Mouse (Mus musculus) heart, embryonic 10.5 days (tissue): ENCODE results near the gene Map7d2. TPM values are rescaled to one million over a fixed set of nuclear protein-coding genes. Genes with fewer than 3 reads are reported as not detected.
"Not testable (repeated sequence)": the region's sequence is repeated elsewhere in the genome, so short reads cannot be mapped to it uniquely, and the experiment has no call there.

Source experiments
- DNase-seq: peaks from one replicate; pipeline ENCODE4 v3.0.0-alpha.2; 2017; ENCODE audit warnings: low spot score
- H3K27ac ChIP-seq: fragments of 300-500 bp; sonication (generic); 2 replicates; pipeline ENCODE4 v1.5.1; 2016; ENCODE audit warnings: mild to moderate bottlenecking
- H3K27me3 ChIP-seq: fragments of 300-500 bp; sonication (generic); 2 replicates; pipeline ENCODE4 v1.6.1; 2016; ENCODE audit warnings: mild to moderate bottlenecking; ENCODE audit not compliant: poor library complexity, insufficient read depth, severe bottlenecking
- H3K36me3 ChIP-seq: fragments of 300-500 bp; sonication (generic); 2 replicates; pipeline ENCODE4 v1.6.1; 2016; ENCODE audit warnings: mild to moderate bottlenecking, moderate library complexity
- H3K4me1 ChIP-seq: fragments of 300-500 bp; sonication (generic); 2 replicates; pipeline ENCODE4 v1.6.1; 2016; ENCODE audit warnings: mild to moderate bottlenecking
- H3K4me3 ChIP-seq: fragments of 300-500 bp; sonication (generic); 2 replicates; pipeline ENCODE4 v1.5.1; 2016; ENCODE audit warnings: mild to moderate bottlenecking, moderate library complexity
- H3K9me3 ChIP-seq: fragments of 300-500 bp; sonication (generic); 2 replicates; pipeline ENCODE4 v1.6.1; 2016; ENCODE audit warnings: mild to moderate bottlenecking, moderate library complexity
- WGBS: fragments of 180-500 bp; shearing (Covaris S2); methylation state at CpG from one replicate; pipeline ENCODE4 v1.1.7; 2016; 5-methylcytosine and 5-hydroxymethylcytosine counted together
- polyA plus RNA-seq: library from polyadenylated mRNA; unstranded; fragments of >200 nt; fragmentation: Nextera tagmentation; extraction: Ambion mirVana; gene quantifications from 2 replicates; pipeline ENCODE4 v1.2.1, GENCODE M21; 2016

Gene Map7d2
- 0.83 and 2.3 TPM in 2 replicates for polyA plus RNA-seq

DNA sequence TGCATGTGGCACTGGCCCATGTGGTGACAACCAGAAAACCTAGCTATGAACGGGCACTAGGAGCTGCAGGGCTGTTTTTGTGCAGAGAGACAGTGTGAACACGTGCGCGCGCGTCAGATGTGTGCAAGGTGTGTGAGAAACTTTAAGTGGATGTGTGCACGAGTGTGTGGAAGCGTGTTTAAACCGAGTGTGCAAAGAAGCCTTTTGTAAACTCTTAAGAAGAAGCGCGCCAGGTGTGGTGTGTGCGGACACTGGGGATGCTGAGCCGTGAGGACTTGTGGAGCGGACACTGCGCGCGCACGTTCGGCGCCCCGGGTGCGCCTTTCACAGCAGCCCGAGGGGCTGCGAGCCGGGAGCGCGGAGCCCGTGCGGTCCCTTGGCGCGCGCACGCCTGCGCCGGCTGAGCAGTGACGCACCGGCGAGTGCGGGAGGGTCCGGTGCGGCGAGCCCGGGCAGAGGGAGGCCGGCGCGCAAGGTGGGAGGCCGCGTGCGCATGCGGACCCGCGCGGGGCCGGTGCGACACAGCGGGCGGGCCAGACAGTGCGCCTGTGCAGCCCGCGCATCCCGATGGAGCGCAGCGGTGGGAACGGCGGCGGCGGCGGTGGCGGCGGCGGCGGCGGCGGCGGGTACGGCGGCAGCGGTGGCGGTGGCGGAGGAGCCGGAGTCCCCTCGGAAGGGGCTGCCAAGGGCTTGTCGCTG, at the start of gene Map7d2:
Map7d2 (plus strand) TSS at position 443 of the 699 bp plus-strand sequence.
- no peaks in the 10 kb centered on the region for H3K4me1 ChIP-seq
- WGBS: 35% methylated on average over 65 of the region's 83 CpGs
- H3K27ac ChIP-seq: 0 out of 2 replicates have a peak within 1 kb of the TSS, but pooled peaks have one; percentile 6
- no peak for DNase-seq
- H3K4me3 ChIP-seq: peak within 1 kb of the TSS; percentile 69
- H3K27me3 ChIP-seq: peaks cover 45% of the 10 kb centered on the region
- no peaks in the 10 kb centered on the region for H3K36me3 ChIP-seq
- no peaks in the 10 kb centered on the region for H3K9me3 ChIP-seq

DNA sequence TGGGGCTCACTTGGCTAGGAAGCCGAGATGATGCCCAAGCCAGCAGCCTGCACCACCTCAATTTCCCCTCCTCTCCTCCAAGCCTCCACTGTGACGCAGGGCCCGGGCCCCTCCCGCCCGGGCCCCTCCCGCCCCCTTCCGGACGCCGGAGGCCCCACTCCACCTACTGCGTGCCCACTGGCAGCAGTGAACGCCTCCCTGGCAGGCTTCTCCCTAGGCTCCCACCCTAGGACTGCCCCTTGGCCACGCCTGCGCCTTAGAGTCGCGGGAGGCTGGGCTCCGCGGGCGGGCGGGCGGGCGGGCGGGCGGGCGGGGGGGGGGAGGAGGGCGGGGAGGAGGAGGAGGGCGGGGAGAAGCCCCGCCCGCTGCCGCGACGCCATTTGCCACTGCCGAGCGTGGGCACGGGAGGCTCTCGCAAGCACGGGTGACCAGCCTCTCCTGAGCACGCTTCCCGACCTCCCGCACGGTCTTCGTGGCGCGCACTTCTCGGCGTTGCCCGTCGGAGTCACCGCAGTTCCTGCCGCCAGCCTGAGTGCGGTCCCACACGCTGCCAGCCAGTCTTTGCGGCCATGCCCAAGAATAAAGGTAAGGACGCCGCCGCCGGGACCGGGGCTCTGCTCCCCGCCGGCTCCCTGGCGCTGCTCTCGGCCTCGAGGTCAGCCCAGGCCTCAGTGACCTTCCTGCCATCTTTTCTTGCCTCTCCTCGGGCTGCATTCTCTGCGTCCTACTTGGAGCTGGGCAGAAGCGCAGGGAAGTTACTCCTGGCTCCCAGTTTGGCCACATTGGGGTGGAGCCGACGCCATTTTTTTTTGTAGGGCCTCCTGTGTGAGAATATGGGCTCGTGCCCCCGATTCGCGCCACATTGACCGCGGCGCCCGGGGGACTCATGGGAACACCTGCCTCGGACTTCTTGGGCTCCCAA, 42.3 kb upstream of the Map7d2 start, which contains the start of gene Eif1ax:
Eif1ax (plus strand) TSS at position 348 of the 922 bp plus-strand sequence.
- 11% methylated on average over 63 of the region's 76 CpGs for WGBS
- 0 out of 2 replicates have a peak, but pooled peaks cover 6% of the 10 kb centered on the region for H3K27me3 ChIP-seq
- peak within 1 kb of the TSS; percentile 91 for H3K27ac ChIP-seq
- H3K4me3 ChIP-seq: peak within 1 kb of the TSS; percentile 70
- DNase-seq: peak; percentile 90
- no peaks in the 10 kb centered on the region for H3K9me3 ChIP-seq
- H3K4me1 ChIP-seq: no peaks in the 10 kb centered on the region; the same call in 1 of the 2 replicates
- peaks cover 10% of the 10 kb centered on the region; the same call in 1 of the 2 replicates for H3K36me3 ChIP-seq

DNA sequence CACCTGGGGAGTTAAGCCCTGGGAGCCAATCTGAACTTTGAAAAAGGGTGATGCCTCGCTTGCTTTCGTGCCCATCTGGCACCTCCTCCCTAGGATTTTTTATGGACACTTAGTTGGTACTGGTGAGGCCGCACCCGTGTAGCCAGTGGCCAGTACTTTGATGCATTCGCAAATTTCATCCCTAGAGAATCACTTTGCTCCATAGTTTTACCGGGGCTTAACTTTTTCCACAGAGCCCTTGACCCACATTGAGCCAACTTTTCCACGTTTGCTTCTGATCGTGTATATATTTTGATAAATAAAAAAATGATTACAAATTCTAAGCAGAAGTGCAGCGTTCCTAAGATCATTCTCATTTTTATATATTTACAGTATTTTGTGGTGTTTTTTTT, 41.6 kb upstream of the Map7d2 start:
- Histone ChIP-seq H3K36me3 (peaks cover 16% of the 10 kb centered on the region; the same call in 1 of the 2 replicates), H3K27ac (peak overlapping the region; percentile 91), H3K4me1 (no peaks in the 10 kb centered on the region; the same call in 1 of the 2 replicates), H3K9me3 (no peaks in the 10 kb centered on the region), H3K4me3 (peak overlapping the region; percentile 70), H3K27me3 (0 out of 2 replicates have a peak, but pooled peaks cover 6% of the 10 kb centered on the region)
- DNase-seq: no peak
- WGBS: 16% methylated on average over 9 of the region's 9 CpGs

DNA sequence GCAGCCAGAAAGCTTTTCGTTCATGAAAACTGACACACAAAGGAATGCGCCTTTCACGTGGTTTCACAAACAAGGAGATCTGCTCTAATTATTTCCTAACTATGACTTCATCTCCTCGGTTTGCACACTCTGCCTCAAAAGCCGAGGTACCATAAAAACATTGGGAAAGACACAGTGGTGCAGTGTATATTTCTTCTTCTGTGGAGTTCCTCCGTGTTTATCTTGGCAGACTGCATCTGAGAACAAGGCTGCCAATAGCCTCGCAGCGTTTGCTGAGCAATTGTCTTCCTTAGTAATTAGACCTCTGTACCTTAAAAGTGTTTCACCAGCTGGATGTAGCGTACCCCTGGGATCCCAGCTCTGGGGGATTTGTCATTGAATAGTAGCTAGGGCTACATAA, 27.3 kb upstream of the Map7d2 start:
- no peaks in the 10 kb centered on the region for H3K27me3 ChIP-seq
- H3K36me3 ChIP-seq: peaks cover 34% of the 10 kb centered on the region
- no peaks in the 10 kb centered on the region for H3K9me3 ChIP-seq
- H3K4me3 ChIP-seq: no peak overlapping the region
- no peak overlapping the region for H3K27ac ChIP-seq
- no peaks in the 10 kb centered on the region for H3K4me1 ChIP-seq
- WGBS: 86% methylated on average over 9 of the region's 9 CpGs
- no peak for DNase-seq

- H3K36me3 ChIP-seq: peaks cover 24% of the 10 kb centered on the region
- no peaks in the 10 kb centered on the region for H3K4me1 ChIP-seq
- no peaks in the 10 kb centered on the region for H3K27me3 ChIP-seq
- no peak overlapping the region for H3K4me3 ChIP-seq
- H3K27ac ChIP-seq: no peak overlapping the region
- H3K9me3 ChIP-seq: no peaks in the 10 kb centered on the region
- DNase-seq: no peak
Observed at GRCm38 (mm10) chrX:159388953-159389352, 25.4 kb upstream of the Map7d2 start.

DNA sequence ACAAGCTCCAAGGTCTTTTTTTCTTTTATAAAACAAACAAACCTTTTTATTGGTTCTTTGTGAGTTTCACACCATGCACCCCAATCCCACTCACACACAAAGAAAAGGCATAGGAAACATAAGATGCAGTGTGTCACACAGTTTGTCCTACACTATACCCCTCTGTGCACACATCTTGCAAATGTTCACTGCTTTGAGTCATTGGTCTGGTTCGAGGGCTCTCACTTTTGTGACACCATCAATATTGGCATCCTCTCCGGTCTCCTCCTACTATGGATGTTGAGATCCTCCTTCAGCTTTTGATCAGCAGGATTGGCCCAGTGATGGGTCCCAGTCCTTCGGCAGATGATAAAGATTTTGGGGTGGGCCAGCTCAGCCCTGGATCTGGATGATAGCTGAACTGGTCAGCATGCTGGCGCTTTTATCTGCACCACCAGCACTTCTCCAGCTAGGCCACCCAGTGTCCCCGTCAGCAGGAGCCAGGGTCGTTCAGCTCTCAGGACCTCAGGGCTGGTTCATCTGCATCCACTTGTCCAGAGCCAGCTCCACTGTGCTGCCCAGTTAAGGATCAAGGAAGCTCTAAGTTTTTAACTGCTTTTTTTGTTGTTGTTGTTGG, 23.9 kb upstream of the Map7d2 start:
- H3K27me3 ChIP-seq: no peaks in the 10 kb centered on the region
- H3K4me1 ChIP-seq: no peaks in the 10 kb centered on the region
- peaks cover 14% of the 10 kb centered on the region for H3K36me3 ChIP-seq
- no peaks in the 10 kb centered on the region for H3K9me3 ChIP-seq
- no peak overlapping the region for H3K27ac ChIP-seq
- 64% methylated on average over 6 of the region's 6 CpGs for WGBS
- DNase-seq: no peak
- H3K4me3 ChIP-seq: no peak overlapping the region

DNA sequence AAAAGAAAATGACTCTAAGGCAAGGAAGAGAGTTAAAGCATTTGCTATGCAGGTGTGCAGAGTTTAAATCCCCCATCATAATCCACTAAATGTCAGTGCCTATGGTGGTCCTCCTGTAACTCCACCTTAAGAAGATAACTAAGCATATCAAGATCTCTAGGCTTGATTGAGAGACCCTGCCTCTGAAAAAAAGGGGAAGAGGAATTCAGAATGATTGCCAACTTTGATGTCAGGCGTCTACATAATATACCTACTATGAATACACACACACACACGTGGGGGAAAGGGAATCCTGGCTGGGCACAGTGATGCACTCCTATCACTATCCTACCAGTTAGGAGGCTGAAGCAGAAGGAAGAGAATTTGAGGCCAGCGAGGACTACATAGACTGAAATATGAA, 23.1 kb upstream of the Map7d2 start:
- no peak for DNase-seq
- no peaks in the 10 kb centered on the region for H3K9me3 ChIP-seq
- H3K4me1 ChIP-seq: no peaks in the 10 kb centered on the region
- WGBS: 67% methylated on average over 3 of the region's 3 CpGs
- H3K4me3 ChIP-seq: no peak overlapping the region
- no peak overlapping the region for H3K27ac ChIP-seq
- H3K27me3 ChIP-seq: no peaks in the 10 kb centered on the region
- H3K36me3 ChIP-seq: peaks cover 6% of the 10 kb centered on the region; the same call in 1 of the 2 replicates

- 32% methylated on average over 4 of the region's 4 CpGs for WGBS
- Histone ChIP-seq H3K27ac (no peak overlapping the region), H3K27me3 (peaks cover 9% of the 10 kb centered on the region), H3K4me3 (no peak overlapping the region), H3K36me3 (no peaks in the 10 kb centered on the region), H3K4me1 (no peaks in the 10 kb centered on the region), H3K9me3 (no peaks in the 10 kb centered on the region)
- no peak for DNase-seq
Observed at GRCm38 (mm10) chrX:159409253-159409652, 5.1 kb upstream of the Map7d2 start.

- WGBS: 16% methylated on average over 59 of the region's 65 CpGs
- 0 out of 2 replicates have a peak overlapping the region, but pooled peaks have one; percentile 6 for H3K27ac ChIP-seq
- H3K4me1 ChIP-seq: no peaks in the 10 kb centered on the region
- DNase-seq: no peak
- H3K9me3 ChIP-seq: no peaks in the 10 kb centered on the region
- no peaks in the 10 kb centered on the region for H3K36me3 ChIP-seq
- H3K27me3 ChIP-seq: peaks cover 45% of the 10 kb centered on the region
- peak overlapping the region; percentile 69 for H3K4me3 ChIP-seq
Observed at GRCm38 (mm10) chrX:159414829-159415673, 679 bp downstream of the Map7d2 start.

- H3K36me3 ChIP-seq, H3K27me3 ChIP-seq, H3K4me1 ChIP-seq, DNase-seq, H3K4me3 ChIP-seq, H3K27ac ChIP-seq, H3K9me3 ChIP-seq: not testable (repeated sequence)
- 88% methylated on average over 3 of the region's 3 CpGs for WGBS
Observed at GRCm38 (mm10) chrX:159430507-159430906, 16.1 kb downstream of the Map7d2 start.

DNA sequence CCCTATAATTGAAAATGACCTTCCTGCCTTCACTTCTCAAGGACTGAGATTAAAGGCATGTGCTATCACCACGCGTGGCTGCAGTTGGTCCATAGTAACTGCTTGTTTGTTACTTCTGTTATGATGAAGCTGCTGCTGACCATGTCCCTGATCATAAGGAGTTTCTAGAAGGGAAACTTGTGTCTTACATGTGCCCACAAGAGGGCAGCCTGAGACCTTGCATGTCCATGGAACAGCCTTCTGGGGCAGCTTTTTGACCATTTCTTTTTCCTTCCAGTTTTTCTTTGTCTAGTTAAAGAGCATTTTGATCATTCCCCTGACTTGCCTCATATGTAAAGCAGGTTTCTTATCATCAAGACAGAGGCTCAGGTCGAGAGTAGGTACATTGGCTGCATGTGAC, 27.8 kb downstream of the Map7d2 start:
- Histone ChIP-seq H3K4me3 (no peak overlapping the region), H3K27ac (no peak overlapping the region), H3K27me3 (no peaks in the 10 kb centered on the region), H3K36me3 (no peaks in the 10 kb centered on the region), H3K9me3 (no peaks in the 10 kb centered on the region), H3K4me1 (no peaks in the 10 kb centered on the region)
- 37% methylated on average over 3 of the region's 3 CpGs for WGBS
- no peak for DNase-seq

DNA sequence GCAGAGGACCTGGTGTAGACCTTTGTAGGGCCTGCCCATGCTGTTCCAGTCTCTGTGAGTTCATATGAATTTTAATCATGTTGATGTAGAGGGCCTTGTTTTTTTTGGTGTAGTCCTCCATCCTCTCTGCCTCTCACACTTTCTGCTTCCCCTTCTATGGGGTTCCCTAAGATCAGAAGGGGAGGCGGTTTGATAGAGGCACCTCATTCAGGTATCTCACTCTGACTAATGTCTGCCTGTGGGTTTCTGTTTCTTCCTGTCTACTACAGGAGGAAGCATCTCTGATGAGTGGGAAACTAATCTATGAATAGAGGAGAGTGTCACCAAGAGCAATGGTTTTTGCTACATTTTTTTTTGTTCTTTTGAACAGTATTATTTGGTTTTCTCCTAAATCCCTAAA, 32.8 kb downstream of the Map7d2 start:
- no peaks in the 10 kb centered on the region for H3K4me1 ChIP-seq
- H3K27me3 ChIP-seq: no peaks in the 10 kb centered on the region
- H3K4me3 ChIP-seq: no peak overlapping the region
- 90% methylated on average over 1 of the region's 1 CpGs for WGBS
- DNase-seq: no peak
- no peak overlapping the region for H3K27ac ChIP-seq
- H3K9me3 ChIP-seq: no peaks in the 10 kb centered on the region
- no peaks in the 10 kb centered on the region for H3K36me3 ChIP-seq
